Mouse (Mus musculus) layer of hippocampus, postnatal 25 days (tissue): ENCODE measurements at regions not wholly inside any gene's neighbourhood (a gene's known extent, or its start where the extent isn't known, plus 50 kb on each side); places are given as distances from the start of the nearest gene placed in this dataset.
"Not testable (repeated sequence)": the region's sequence is repeated elsewhere in the genome, so short reads cannot be mapped to it uniquely, and the experiment has no call there.

Source experiments
- DNase-seq, 2 experiments: peaks; one replicate each; pipeline ENCODE4 v3.0.0; 2022; ENCODE audit warnings: mixed read lengths in 2 of 2, low spot score in 1 of 2; ENCODE audit errors: extremely low spot score in 1 of 2

DNA sequence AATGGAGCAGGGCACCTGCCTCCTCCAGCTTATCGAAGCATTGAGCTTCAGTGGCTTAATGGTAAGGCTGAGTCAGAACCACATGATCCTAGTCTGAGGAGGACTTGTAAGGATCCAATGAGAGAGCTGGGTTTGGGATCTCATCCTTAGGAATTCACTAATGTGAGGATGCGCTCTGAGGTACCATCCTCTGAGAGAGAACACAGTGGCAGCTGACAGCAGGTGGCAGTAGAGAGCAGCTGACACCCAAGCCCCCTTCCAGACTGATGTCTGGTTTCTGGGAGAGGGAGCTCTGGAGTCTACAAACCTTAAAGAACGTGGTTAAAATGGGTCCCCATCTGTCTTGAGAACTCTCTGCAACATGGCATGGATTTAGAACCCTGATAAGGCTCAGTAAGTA, 137.8 kb downstream of the B3glct start:
- peak; percentile 55 to 74 for DNase-seq

DNA sequence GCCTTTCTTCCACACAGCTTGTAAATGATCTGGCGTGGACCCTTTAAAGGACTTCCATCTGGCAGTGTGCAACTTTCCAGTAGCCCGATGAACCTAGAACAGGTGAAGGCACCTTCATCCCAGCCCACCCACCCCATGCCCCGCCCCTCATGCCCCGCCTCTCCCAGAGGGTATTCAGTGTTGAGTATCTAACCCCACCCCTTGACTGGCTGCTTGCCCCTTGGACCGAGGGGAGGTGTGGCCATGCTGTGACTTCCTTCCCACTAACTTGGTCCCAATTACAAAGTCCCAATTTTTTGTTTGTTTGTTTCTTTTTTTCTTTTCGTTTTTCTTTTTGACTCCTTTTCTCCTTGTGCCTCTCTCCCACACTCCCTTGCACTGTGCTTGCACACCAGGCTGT, 140.8 kb downstream of the B3glct start:
- no peak for DNase-seq

DNA sequence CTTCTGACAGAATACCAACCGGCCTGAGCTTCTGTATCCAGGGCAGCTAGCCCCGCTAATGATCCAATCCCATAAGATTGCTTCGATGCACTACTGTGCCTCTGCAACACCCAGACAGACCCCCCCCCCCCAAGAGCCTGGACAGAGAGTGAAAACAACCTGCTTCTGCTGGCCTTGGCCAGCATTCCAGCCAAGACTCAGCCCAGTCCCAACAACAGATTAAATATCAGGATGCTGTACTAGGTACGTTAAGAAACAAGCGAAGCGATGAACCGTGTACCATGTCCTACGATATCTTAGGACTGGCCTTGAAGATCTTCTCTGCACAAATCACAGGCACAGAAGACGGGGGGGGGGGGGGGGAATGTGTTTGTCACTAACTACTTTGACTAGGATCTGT, 145.8 kb downstream of the B3glct start:
- no peak for DNase-seq

DNA sequence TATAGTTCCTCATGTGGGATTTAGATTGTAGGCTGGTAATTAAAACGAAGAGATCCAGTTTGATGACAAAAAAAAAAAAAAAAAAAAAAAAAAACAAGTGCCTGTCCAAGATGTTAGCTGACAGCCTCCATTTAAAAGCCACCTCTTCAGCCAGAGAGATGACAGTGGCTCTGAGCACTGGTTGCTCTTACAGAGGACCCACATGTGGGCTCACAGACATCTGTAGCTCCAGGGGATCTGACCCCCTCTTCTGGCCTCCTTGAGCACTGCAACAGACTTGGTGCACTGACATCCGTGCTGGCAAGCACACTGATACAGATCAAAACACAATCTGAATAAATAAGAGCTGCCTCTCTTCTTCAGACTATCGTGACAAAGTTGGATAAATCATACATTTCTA, 149.6 kb downstream of the B3glct start:
- DNase-seq: peak in 1 of 2 experiments; percentile 24

DNA sequence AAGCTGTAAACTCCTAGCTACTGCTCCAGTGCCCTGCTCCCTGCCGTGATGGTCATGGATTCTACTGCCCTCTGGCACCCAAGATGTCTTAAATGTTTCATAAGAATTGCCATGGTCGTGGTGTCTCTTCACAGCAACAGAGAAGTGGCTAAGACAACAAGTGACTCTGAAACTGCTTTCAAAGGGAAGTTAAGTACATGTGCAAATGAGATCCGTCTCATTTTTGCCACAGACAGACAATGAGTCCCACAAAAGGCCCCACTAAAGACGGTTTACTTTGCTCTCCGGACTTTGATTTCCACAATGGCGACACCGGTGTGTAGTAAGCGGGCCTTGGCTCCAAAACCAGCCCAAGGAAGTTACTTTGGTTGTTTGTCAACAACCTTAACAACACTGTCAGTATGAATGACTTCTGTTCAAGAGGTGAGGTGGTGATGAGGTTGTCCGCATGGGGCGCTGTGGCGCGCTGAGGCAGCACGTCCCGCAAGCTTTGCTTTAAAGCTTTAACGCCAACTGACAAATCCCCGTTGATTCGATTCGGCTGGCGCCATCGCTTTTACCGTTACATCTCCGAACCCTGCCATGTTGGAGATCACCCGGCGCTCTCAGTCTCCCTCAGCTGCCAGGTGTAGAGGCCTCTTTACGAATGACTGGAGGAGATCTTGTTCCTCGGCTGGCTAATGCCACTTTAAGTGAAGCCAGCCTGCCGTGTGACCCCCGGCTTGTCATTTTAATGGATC, 153.3 kb downstream of the B3glct start:
- peak; percentile 55 to 81 for DNase-seq

DNA sequence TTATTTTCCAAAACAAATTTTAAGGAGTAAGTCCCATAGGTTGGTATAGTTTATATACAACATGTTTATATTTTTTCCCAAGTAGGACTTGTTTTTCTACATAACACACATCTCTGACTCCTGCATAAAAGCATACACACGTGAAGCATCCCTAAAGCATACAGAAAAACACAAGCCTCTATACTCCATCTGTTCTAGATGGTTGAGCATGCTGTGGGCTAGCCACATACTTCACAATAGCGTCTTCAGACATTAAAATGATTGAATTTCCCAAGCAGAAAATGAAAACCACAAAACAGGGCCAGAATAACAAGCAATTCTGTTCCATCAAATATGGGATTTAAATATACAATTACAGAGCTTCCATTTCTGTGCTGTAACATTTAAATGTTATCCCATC, 159.3 kb downstream of the B3glct start:
- no peak for DNase-seq

DNA sequence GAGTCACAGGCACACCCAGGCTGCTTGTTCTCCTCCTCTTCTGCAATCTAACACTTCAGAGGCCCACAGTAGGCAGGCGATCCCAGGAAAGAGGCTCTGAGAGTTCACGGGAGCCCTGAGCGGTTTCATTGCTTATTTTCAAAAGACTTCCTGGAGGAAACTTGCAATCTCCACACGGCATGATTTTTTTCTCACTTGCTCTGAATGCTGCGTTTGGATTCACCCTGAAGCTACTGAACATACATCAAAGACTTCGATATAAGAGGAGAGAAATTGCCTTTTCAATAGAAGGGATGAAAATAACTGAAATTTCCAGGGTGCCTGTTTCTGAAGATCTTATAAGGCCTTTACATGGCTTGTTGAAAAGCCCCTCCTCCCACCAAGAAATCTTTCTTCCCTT, 164.5 kb downstream of the B3glct start:
- no peak for DNase-seq

DNA sequence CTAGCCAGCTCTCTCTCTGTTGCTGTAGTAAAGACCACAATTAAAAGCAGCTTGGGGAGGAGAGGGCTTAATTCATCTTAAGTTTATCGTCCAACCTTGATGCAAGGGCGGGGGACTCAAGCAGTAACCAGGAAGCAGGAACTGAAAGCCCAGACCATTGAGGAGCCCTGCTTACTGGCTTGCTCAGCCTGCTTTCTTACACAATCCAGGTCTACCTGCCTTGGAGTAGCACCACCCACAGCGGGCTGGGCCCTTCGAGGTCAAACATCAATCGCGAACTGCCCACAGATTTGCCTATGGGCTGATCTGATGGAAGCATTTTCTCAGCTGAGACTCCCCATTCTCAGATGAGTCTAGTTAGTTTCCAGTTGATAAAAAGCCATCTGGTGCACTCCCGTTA, 165.3 kb downstream of the B3glct start:
- no peak for DNase-seq

DNA sequence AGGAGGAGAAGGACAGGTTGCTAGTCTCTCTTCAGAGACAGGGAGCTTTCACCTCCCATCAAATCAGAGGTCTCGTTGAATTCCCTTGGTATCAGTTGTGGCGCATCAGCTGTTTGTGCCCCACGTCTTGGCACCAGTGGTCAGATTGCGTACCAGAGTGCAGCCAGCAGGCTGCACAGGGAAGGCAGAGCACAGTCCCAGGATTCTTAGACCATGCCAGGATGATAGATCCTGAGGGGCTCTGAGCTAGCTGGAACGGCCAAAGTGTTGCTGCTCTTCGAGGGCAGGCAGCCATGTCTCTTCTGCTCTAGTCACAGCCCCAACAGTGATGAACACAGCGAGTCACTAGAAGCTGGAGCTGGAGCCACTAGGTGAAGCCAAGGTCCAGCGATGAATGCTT, 167.2 kb downstream of the B3glct start:
- DNase-seq: no peak

DNA sequence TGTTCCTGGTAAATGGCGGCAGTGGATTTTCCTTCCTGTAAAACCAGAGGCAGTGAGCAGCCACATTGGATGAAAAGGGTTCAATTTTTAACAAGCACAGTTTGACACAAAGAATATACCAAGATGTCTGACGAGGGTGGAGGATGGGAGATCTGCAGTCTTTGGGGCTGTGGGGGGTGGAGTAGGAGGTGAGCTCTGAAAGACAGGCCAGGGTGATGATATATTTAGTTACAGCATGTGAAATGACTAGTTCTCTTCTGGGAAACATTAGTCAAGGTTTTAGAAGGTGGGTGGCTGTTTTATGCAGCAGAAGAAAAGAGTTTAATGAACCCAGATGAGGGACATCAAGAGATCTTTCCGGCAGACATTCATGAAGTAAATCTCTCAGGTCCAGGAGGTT, 170.0 kb upstream of the Rxfp2 start:
- DNase-seq: no peak

DNA sequence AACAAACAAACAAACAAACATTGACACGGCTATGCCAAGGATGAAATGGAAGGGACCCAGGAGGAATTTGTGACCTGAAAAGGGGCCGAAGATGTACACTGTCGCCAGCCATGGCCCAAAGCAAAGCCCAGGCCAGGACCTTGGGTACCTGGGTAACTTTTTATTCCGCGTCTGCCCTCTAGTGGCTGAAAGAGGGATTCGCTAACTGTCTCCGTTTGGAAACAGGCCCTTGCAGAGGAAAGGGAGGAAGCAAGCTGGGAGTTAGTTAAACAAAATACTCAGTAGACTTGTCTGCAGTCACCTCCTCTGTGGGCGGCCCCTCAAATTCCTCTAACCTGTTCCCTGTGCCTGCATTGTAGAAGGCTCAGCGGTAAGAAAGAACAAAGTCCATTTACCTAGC, 167.5 kb upstream of the Rxfp2 start:
- peak; percentile 62 to 81 for DNase-seq

DNA sequence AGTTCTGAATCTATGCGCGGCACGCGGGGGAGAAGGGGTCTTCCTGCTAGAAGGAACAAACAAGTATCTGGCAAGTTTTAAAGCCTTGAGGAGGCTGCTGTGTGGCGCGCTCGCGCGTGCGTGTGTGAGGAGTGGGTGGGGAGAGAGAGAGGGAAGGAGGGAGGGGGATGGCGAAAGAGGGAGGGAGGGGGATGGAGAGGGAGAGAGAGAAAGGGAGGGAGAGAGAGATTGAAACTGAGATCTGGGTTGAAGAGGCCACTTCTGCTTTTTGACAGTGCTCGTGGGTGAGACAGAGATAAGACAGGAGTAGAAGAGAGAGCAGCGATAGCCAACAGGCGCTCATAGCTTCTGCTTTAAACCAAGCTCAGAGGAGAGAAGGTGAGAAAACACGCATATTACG, 166.0 kb upstream of the Rxfp2 start:
- no peak for DNase-seq

DNA sequence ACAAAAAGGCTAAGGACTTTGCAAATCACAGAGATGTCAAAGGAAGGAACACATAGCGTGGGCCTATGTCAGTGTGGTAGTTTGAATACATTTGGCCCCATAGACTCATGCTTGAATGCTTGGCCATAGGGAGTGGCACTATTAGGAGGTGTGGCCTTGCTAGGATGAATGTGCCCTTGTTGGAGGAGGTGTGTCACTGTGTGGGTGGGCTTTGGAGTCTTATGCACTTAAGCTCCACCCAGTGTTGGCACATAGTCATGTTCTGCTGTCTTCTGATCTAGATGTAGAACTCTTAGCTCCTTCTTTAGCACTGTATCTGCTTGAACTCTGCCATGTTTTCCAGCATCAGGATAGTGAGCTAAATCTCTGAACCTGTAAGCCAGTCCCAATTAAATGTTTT, 162.4 kb upstream of the Rxfp2 start:
- DNase-seq: no peak

DNA sequence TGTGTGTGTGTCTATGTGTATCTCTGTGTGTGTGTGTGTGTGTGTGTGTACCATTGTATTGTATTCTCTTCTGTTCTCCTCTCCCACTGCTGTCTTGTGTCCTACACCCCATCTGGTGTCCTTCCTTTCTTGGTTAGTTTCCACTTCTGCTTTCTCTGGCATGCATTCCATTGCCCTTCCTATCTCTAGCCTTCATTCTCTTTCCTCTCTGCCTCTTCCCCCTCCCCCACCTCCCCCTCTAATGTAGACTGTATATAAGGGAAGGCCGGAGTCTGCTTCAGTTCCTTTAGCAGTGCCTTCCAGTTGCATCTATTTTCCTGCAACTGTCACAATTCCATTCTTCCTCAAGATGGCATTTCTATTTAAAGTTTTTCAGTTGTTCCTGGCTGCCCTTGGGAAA, 161.5 kb upstream of the Rxfp2 start:
- DNase-seq: no peak

DNA sequence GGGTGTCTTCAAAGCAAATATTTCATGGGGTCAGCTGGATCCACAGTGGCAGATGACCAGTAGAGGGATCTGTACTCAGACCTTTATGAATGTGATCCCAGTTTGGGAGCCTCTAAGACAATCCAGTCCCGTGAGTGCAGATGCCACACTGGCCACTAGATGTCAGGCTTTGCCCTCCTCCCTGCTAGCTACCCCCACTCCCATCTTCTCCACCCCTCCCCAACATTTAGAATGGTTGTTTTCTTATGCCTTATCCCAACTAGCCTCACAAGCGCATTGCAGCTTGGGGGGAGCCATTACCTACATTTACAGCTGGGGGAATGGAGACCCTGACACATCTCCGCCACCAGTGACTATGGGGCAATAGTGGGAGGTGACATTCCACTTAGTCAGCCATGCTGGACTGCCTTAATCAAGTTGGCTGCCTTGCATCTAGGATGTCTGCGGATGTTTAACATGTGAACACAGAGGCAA, 156.9 kb upstream of the Rxfp2 start:
- DNase-seq: peak; percentile 46 to 73

DNA sequence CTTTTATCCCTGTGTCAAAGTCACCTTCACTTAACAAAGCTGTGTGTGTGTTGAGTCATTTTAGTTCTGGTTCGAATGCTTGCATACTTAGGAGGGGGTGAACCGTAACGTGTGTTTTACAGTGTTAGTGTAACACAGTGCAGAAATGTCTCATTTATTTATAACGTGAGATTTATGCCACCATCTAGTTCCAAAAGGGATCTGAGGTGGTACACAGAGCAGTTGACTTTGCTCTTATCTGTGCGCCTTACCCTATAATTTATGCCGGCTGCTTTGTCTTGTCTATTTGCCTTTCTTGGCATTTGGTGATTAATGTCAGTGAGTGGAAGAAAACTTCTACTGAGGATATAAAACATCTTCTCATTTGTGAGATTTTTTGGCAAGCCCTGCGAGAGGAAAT, 150.5 kb upstream of the Rxfp2 start:
- DNase-seq: no peak

DNA sequence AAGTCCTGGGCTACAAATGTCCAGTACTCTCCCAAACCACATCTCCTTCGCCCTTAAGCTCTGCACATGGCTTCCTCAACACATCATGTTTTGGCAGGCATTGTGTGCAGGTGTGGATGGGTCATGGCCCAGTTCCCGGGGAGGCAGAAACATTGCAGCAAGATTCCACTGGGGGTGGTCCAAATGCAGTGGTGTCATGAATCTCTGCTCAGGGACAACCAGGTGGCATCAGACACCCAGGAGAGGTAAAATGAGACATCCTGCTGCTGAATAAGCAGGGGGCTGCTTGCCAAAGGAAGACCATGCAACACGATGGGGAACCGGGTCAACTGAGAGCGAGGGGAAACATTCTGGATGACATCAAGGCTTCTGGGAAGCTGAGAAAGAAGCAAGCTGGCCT, 149.0 kb upstream of the Rxfp2 start:
- DNase-seq: no peak

DNA sequence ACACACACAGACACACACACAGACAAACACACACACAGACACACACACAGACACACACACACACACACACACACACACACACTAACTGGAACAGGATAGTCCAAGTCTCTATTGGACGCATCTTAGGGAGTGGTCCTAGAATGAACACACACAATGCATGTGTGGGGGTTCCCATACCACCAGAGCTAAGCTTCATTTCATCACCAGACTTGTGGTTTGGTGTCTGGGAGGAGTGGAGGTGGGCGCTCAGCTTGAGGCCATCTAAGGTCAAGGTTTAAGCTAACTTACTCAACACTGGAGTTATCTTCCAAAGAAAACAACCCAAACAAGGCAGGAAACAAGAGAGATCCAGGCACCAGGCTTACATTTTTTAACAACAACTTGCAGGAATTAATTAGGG, 147.9 kb upstream of the Rxfp2 start:
- no peak for DNase-seq

DNA sequence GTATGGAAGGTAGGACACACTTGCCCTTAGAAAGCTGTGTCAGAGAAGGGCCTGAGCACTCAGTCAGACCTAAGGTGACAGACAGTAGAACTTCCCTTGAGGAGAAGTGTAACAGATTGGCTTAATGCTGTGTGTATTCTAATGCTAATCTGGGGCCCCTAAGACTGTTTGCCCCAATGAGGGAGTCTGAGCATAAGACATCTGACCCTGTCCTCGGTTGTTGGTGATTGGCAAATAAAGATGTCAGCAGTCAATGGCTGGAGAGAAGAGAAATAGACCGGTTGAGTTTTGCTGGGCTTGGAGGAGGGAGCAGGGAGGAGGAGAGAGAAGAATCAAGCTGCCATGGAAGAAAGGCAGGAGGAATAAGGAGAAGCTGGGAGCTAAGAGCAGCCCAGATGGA, 147.0 kb upstream of the Rxfp2 start:
- DNase-seq: no peak

DNA sequence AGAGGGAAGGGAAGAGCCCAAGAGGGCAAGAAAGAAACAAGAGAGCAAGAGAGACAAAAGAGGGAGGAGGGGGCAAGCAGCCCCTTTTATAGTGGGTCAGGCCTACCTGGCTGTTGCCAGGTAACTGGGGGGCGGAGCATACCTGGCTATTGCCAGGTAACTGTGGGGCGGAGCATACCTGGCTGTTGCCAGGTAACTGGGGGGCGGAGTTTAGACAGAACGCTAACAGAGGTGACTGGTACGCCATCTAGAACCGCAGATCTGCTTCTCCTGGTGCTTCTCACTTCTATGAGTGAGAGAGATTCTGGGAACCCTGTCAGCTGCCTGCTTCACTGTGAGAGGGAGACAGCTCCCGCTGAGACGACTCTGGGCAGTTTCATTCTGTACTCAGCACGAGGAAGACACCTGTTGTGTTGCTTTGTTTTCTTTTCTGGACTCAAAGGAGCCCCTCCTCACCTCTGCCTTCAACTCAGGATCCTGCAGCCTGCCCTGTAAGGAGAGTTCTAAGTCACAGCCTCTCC, 144.9 kb upstream of the Rxfp2 start:
- DNase-seq: no peak

DNA sequence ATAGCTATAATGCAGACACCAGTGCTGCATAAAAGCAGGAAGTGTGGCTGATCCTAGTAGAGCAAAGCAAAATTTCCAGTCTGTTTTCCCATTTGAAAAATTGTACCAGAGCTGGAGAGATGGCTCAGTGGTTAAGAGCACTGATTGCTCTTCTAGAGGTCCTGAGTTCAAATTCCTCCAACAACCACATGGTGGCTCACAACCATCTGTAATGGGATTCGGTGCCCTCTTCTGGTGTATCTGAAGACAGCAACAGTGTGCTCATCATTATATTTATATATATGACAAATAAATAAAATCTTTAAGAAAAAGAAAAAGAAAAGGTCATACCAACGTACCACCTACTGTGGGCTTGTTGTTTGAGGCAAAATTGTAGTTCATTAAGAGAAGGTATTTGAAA, 144.1 kb upstream of the Rxfp2 start:
- no peak for DNase-seq

DNA sequence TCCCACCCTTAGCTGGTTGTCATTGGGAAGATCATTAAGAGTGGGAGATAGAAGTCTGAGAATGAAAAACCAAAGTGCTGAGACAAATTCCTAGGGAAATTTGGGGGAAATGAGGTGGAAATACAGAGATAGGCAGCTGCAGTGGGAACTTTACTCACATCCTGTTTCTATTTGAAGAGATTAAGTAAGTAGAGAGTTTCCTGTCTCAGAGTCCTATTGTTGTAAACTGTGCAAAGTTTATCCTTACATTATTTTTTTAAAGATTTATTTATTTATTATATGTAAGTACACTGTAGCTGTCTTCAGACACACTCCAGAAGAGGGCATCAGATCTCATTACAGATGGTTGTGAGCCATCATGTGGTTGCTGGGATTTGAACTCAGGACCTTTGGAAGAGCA, 126.0 kb upstream of the Rxfp2 start:
- not testable (repeated sequence) for DNase-seq

DNA sequence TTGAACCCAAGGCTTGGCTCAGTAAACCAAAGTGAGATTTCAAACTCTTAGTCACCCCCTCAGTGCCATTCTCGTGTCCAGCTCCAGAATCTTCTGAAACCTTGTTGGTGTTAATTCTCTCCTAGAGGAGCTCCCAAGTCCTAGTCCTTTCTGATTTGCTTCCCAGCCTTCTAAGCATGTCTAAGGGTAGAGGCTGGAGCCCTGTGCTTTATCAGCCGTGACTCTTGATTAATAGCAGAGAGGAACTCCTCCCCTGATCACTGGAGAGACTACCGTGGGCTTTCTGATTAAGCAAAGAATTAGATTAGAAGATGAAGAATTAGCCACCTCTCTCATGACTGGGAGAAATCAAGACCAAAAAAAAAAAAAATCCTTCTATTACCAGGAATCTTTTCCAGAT, 111.5 kb upstream of the Rxfp2 start:
- DNase-seq: no peak
